Mouse (Mus musculus): ENCODE measurements around the gene Meis2.

GRCm38 (mm10) chr2:116075902-116076301 lies 10.3 kb upstream of the Meis2 start:
- no peak for TF ChIP-seq CTCF (IDR thresholded peaks at IDR 0.05; ENCODE audit: borderline replicate concordance, extremely low read depth, insufficient read depth, insufficient read length)
- TF ChIP-seq POLR2A (IDR thresholded peaks at IDR 0.05; ENCODE audit: borderline replicate concordance, extremely low read depth, insufficient read depth, insufficient read length, poor library complexity, severe bottlenecking): no peak
